Mouse (Mus musculus): Measurements from ENCODE around the gene Mrgpre. TPM values are rescaled to one million over a fixed set of nuclear protein-coding genes. Genes with fewer than 3 reads are reported as not detected.
A peak's percentile ranks its signal among the peaks of the same experiment; 100 is the strongest.

Gene Mrgpre
- polyA plus RNA-seq (2014; fragmentation: Nextera tagmentation; extraction: Ambion mirVana) = 6.9 and 7.2 TPM in 2 replicates

DNA sequence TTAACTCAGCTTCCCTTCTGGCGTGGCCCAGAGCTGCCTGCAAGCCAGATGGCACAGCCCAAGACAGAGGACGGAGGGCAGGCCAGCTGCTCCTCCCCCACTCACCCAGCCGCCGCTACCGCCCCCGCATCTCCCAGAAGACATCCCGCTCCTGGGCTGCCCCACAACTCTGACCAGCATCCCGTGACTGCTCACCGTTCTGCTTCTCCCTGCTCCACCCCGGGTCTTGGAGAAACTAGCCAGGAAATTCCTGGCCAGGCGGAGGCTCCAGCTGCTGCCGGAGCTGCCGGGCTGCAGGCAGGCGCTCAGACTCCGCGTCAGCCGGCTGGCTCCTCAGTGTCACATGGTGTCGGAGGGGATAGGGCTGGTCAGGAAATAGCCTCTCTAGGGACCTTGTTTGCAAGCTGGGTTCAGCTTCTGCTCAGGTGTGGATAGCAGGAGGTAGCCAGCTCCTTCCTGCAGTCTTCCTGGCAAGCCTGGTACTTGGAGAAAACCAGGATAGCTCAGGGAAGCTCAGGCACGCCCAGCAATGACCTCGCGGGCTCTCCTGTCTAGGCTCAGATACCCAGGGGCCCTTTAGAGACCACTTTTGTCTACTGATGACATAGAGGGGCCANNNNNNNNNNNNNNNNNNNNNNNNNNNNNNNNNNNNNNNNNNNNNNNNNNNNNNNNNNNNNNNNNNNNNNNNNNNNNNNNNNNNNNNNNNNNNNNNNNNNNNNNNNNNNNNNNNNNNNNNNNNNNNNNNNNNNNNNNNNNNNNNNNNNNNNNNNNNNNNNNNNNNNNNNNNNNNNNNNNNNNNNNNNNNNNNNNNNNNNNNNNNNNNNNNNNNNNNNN is at the start of gene Mrgpre:
TSS of gene Mrgpre (minus strand) at position 505 of the 834 bp plus-strand sequence.
- peaks cover 11% of the 10 kb centered on the region; the same call in 1 of the 2 replicates for H3K4me1 ChIP-seq (ENCODE audit: control insufficient read depth, insufficient read depth, low read length)
- no peaks in the 10 kb centered on the region for H3K9me3 ChIP-seq (ENCODE audit: control insufficient read depth, low read length)
- H3K4me2 ChIP-seq (ENCODE audit: low read length) = peak within 1 kb of the TSS; percentile 68
- peak within 1 kb of the TSS; percentile 67 for H3K27ac ChIP-seq (replicated peaks; ENCODE audit: low read depth, low read length)
- peak within 1 kb of the TSS; percentile 68 for H3K9ac ChIP-seq (replicated peaks; ENCODE audit: low read length)
- H3K36me3 ChIP-seq (ENCODE audit: control insufficient read depth, insufficient read depth, low read length) = 0 out of 2 replicates have a peak, but pooled peaks cover 3% of the 10 kb centered on the region
- H3K27me3 ChIP-seq (ENCODE audit: control insufficient read depth, insufficient read depth, low read length) = no peaks in the 10 kb centered on the region
- WGBS = 2% methylated on average over 21 of the region's 21 CpGs
- ATAC-seq (ENCODE audit: low FRiP score, low TSS enrichment) = peak; percentile 86
- peak; percentile 82 for DNase-seq
- peak within 1 kb of the TSS; percentile 45 for H3K4me3 ChIP-seq (replicated peaks; ENCODE audit: low read depth, low read length)

DNA sequence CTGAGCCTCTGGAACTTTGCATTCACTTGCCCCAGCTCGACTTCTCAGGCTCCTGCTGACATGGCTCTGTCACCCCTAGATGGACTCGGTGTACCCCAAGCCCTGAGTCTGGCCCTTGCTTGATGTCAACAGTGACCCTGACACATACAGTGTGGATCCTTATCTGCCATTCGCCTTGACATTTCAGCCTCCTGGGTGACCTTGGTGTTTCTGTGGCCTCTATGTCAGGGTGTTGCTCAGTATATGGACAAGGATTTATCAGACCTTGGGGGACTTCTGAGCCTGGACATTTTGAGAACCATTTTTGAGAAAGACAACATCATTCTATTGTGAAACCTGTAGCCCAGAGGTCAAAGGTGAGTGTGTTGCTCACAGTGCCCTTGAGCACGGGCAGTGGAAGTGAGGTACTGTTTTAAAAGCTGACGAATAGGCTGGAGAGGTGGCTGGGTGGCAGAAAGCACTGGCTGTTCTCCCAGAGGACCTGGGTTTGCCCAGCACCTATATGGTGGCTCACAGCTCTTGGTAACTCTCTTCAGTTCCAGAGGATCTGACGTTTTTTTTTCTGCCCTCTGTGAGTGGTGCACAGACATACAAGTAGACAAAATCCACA is 49.4 kb upstream of the Mrgpre start:
- Histone ChIP-seq H3K9ac (replicated peaks; ENCODE audit: low read length) (no peak overlapping the region), H3K9me3 (ENCODE audit: control insufficient read depth, low read length) (no peaks in the 10 kb centered on the region), H3K4me3 (replicated peaks; ENCODE audit: low read depth, low read length) (no peak overlapping the region), H3K4me1 (ENCODE audit: control insufficient read depth, insufficient read depth, low read length) (peaks cover 41% of the 10 kb centered on the region), H3K36me3 (ENCODE audit: control insufficient read depth, insufficient read depth, low read length) (peaks cover 20% of the 10 kb centered on the region), H3K27ac (replicated peaks; ENCODE audit: low read depth, low read length) (no peak overlapping the region), H3K4me2 (ENCODE audit: low read length) (no peak overlapping the region), H3K27me3 (ENCODE audit: control insufficient read depth, insufficient read depth, low read length) (no peaks in the 10 kb centered on the region)
- WGBS = 85% methylated on average over 6 of the region's 6 CpGs
- no peak for DNase-seq
- ATAC-seq (ENCODE audit: low FRiP score, low TSS enrichment) = no peak

DNA sequence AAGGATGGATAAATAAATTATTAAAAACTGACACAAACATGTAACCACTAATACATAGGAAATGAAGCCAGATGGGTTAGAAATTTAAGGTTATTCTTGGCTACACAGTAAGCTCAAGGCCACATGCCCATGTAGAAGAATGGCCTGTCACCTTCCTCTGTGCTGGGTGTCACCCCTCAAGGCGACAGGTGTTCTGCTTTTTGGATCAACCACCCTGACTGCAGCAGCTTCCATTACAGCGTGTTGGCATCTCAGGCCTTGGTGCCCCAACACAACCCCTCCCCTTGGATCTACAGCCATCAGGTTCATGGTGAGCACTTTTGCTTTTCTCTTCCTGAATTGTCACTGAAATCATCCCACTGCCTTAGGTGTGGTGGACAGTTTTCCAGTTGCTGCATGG is 48.3 kb upstream of the Mrgpre start:
- no peak overlapping the region for H3K9ac ChIP-seq (replicated peaks; ENCODE audit: low read length)
- H3K4me1 ChIP-seq (ENCODE audit: control insufficient read depth, insufficient read depth, low read length) = peaks cover 41% of the 10 kb centered on the region
- no peak overlapping the region for H3K4me2 ChIP-seq (ENCODE audit: low read length)
- no peak overlapping the region for H3K4me3 ChIP-seq (replicated peaks; ENCODE audit: low read depth, low read length)
- ATAC-seq (ENCODE audit: low FRiP score, low TSS enrichment) = no peak
- no peaks in the 10 kb centered on the region for H3K27me3 ChIP-seq (ENCODE audit: control insufficient read depth, insufficient read depth, low read length)
- DNase-seq = no peak
- 96% methylated on average over 2 of the region's 2 CpGs for WGBS
- peaks cover 9% of the 10 kb centered on the region for H3K36me3 ChIP-seq (ENCODE audit: control insufficient read depth, insufficient read depth, low read length)
- H3K9me3 ChIP-seq (ENCODE audit: control insufficient read depth, low read length) = no peaks in the 10 kb centered on the region
- H3K27ac ChIP-seq (replicated peaks; ENCODE audit: low read depth, low read length) = no peak overlapping the region

DNA sequence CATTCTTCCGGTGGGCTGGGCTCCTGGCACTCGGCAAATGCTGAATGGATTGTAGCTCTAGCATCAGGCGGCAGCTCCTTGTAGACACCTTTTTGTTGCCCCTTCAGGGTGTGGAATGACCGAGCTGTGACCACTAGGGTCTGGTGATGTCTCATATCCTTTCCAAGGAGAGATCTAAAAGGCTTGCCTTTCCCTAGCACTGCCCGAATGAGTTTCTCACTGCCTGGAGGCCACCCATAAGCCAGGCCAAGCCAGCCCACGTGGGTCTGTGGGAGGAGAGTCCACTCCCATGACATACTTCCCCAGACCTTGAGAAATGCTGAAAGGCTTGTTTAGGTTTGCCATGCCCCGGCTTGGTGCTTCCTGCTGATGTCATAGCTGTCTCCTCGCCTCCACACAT is 47.9 kb upstream of the Mrgpre start:
- Histone ChIP-seq H3K4me3 (replicated peaks; ENCODE audit: low read depth, low read length) (no peak overlapping the region), H3K27me3 (ENCODE audit: control insufficient read depth, insufficient read depth, low read length) (no peaks in the 10 kb centered on the region), H3K36me3 (ENCODE audit: control insufficient read depth, insufficient read depth, low read length) (peaks cover 5% of the 10 kb centered on the region), H3K4me1 (ENCODE audit: control insufficient read depth, insufficient read depth, low read length) (peaks cover 41% of the 10 kb centered on the region), H3K9me3 (ENCODE audit: control insufficient read depth, low read length) (no peaks in the 10 kb centered on the region), H3K4me2 (ENCODE audit: low read length) (peak overlapping the region; percentile 82), H3K27ac (replicated peaks; ENCODE audit: low read depth, low read length) (no peak overlapping the region), H3K9ac (replicated peaks; ENCODE audit: low read length) (no peak overlapping the region)
- 88% methylated on average over 8 of the region's 8 CpGs for WGBS
- ATAC-seq (ENCODE audit: low FRiP score, low TSS enrichment) (no peak), DNase-seq (no peak)

DNA sequence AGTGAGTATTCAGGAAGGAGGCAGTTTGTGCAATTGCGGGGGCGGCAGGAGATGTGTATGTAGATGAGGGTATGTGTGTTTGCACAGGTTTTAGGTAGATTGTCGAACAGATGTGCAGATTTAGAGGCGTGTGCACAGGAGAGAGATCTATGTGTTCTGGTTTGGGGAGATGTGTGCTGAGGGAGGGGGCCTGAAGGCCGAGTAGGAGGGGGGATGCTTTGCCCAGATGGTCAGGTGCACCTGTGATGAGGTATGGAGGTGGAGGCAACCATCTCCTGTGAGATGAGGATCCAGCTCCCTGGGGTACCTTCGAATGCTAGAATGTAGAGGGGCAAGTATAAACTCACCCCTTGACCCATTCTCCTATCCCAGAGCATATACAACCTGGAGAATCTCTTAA is 46.1 kb upstream of the Mrgpre start:
- 9% methylated on average over 6 of the region's 6 CpGs for WGBS
- Histone ChIP-seq H3K9ac (replicated peaks; ENCODE audit: low read length) (peak overlapping the region; percentile 63), H3K27me3 (ENCODE audit: control insufficient read depth, insufficient read depth, low read length) (no peaks in the 10 kb centered on the region), H3K36me3 (ENCODE audit: control insufficient read depth, insufficient read depth, low read length) (no peaks in the 10 kb centered on the region), H3K27ac (replicated peaks; ENCODE audit: low read depth, low read length) (peak overlapping the region; percentile 71), H3K9me3 (ENCODE audit: control insufficient read depth, low read length) (no peaks in the 10 kb centered on the region), H3K4me1 (ENCODE audit: control insufficient read depth, insufficient read depth, low read length) (peaks cover 38% of the 10 kb centered on the region), H3K4me2 (ENCODE audit: low read length) (peak overlapping the region; percentile 82), H3K4me3 (replicated peaks; ENCODE audit: low read depth, low read length) (peak overlapping the region; percentile 57)
- ATAC-seq (ENCODE audit: low FRiP score, low TSS enrichment) (peak; percentile 25), DNase-seq (no peak)

DNA sequence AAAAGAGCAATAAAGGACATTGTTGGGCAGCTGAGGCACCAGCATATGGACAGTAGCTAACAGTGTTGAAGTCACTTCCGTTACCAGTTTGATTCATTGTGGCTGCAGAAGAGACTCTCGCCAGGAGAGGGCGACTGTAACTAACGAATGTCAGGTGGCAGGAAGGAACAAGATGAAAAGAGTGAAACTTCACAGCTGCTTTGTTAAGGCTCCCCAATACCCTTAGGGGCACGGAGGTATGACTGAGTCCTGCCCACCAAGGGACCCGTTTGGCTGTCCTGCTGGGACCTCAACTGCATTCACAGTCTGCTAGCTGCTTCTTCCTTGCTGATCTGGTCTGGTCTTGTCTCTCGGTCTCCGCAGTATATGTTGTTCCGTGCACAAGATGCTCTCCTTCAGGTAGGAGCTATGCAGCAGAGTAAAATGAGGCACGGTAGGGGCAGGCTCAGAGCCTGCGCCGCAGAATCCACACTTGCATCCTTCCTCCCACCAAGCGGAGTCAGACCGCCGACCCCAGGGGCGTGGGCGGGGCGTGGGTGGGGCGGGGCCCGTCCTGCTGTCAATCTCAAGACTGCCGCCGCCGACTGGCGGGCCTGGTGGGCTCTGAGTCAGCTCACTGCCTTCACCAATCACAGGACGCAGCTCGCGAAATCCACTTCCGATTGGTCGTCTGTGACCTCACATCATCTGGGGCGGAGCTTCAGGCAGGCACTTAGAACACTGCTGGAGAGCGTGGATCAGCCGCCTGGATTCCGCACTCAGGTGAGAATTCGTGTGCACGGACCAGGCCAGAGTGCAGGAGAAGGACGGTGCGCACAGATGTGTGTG is 45.4 kb upstream of the Mrgpre start:
- ATAC-seq (ENCODE audit: low FRiP score, low TSS enrichment) = peak; percentile 96
- peak overlapping the region; percentile 82 for H3K4me2 ChIP-seq (ENCODE audit: low read length)
- no peaks in the 10 kb centered on the region for H3K27me3 ChIP-seq (ENCODE audit: control insufficient read depth, insufficient read depth, low read length)
- H3K36me3 ChIP-seq (ENCODE audit: control insufficient read depth, insufficient read depth, low read length) = no peaks in the 10 kb centered on the region
- H3K4me1 ChIP-seq (ENCODE audit: control insufficient read depth, insufficient read depth, low read length) = peaks cover 37% of the 10 kb centered on the region
- DNase-seq = peak; percentile 98
- no peaks in the 10 kb centered on the region for H3K9me3 ChIP-seq (ENCODE audit: control insufficient read depth, low read length)
- WGBS = under 1% methylated on average over 37 of the region's 37 CpGs
- H3K4me3 ChIP-seq (replicated peaks; ENCODE audit: low read depth, low read length) = peak overlapping the region; percentile 57
- H3K27ac ChIP-seq (replicated peaks; ENCODE audit: low read depth, low read length) = peak overlapping the region; percentile 93
- H3K9ac ChIP-seq (replicated peaks; ENCODE audit: low read length) = peak overlapping the region; percentile 63

DNA sequence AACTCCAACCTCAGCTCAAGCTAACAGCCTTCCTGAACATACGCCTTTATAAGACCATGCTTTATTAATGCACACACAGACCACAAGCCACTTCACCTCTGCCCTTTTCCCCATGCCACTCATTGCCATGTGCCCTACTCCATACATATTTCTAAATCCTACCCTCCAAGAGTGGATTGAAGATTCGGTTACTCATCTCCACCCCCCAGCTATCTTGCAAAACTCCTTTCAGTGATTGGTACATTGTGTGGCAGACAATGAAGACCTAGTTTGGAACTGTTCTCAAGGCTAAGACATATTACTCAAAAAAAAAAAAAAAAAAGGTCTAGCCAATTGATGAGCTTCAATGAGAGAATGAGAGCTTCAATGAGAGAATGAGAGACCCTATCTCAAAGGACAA is 42.7 kb upstream of the Mrgpre start:
- no peak overlapping the region for H3K4me2 ChIP-seq (ENCODE audit: low read length)
- H3K4me1 ChIP-seq (ENCODE audit: control insufficient read depth, insufficient read depth, low read length) = peaks cover 23% of the 10 kb centered on the region
- H3K27ac ChIP-seq (replicated peaks; ENCODE audit: low read depth, low read length) = no peak overlapping the region
- H3K36me3 ChIP-seq (ENCODE audit: control insufficient read depth, insufficient read depth, low read length) = no peaks in the 10 kb centered on the region
- H3K27me3 ChIP-seq (ENCODE audit: control insufficient read depth, insufficient read depth, low read length) = no peaks in the 10 kb centered on the region
- WGBS = 94% methylated on average over 2 of the region's 2 CpGs
- H3K4me3 ChIP-seq (replicated peaks; ENCODE audit: low read depth, low read length) = no peak overlapping the region
- no peak for ATAC-seq (ENCODE audit: low FRiP score, low TSS enrichment)
- no peak overlapping the region for H3K9ac ChIP-seq (replicated peaks; ENCODE audit: low read length)
- H3K9me3 ChIP-seq (ENCODE audit: control insufficient read depth, low read length) = no peaks in the 10 kb centered on the region
- DNase-seq = no peak

DNA sequence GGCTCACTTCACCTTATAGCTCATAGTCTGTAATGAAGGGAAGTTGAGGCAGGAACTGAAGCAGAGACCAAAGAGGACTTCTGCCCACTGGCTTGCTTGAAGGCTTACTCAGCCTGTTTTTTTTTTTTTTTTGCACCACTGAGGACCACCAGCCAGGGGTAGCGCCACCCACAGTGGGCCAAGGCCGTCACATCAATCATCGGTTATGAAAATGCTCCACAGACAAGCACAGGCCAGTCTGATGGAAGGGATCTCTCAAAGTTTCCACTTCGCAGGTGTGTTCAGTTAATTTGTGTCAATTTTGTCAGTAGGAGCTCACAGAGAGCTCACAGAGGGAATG is 38.9 kb upstream of the Mrgpre start:
- H3K9ac ChIP-seq (replicated peaks; ENCODE audit: low read length) = peak overlapping the region; percentile 27
- WGBS = 75% methylated on average over 4 of the region's 4 CpGs
- ATAC-seq (ENCODE audit: low FRiP score, low TSS enrichment) = peak; percentile 41
- H3K4me1 ChIP-seq (ENCODE audit: control insufficient read depth, insufficient read depth, low read length) = peaks cover 12% of the 10 kb centered on the region
- DNase-seq = no peak
- peak overlapping the region; percentile 63 for H3K4me2 ChIP-seq (ENCODE audit: low read length)
- H3K27me3 ChIP-seq (ENCODE audit: control insufficient read depth, insufficient read depth, low read length) = no peaks in the 10 kb centered on the region
- peak overlapping the region; percentile 71 for H3K27ac ChIP-seq (replicated peaks; ENCODE audit: low read depth, low read length)
- H3K4me3 ChIP-seq (replicated peaks; ENCODE audit: low read depth, low read length) = peak overlapping the region; percentile 55
- H3K36me3 ChIP-seq (ENCODE audit: control insufficient read depth, insufficient read depth, low read length) = 0 out of 2 replicates have a peak, but pooled peaks cover 6% of the 10 kb centered on the region
- no peaks in the 10 kb centered on the region for H3K9me3 ChIP-seq (ENCODE audit: control insufficient read depth, low read length)
